Comparison of ENCODE assay signal across 13 mouse cellular contexts in genomic region chr2:152928219-152928987, GRCm38 (mm10). TPM values are rescaled to one million over a fixed set of nuclear protein-coding genes. Genes with fewer than 3 reads are reported as not detected.
DNase-seq lines count a peak whose midpoint lies in the region; ATAC-seq and TF ChIP-seq lines count a peak whose summit lies in the region.
"Had no signal": no experiment of that assay in that cellular context is flagged by ENCODE, and none has a peak within 500 bp of the region (broad histone marks: within the 10 kb centered on the region; RNA-seq: fewer than 3 reads in every experiment).

No protein-coding gene starts in this region.

- no peak for DNase-seq in heart, adult 2 months
- DNase-seq in lung, adult 18-20 months = no peak
- DNase-seq in cerebellum, adult 8-10 months = no peak
- DNase-seq: midbrain, embryonic 14.5 days; thymus, adult 18-20 months had no signal

- 35% methylated on average over 14 of the region's 14 CpGs for WGBS in heart, adult 2 months
- 41% methylated on average over 14 of the region's 14 CpGs for WGBS in heart, embryonic 11.5 days (ENCODE audit: insufficient replicate concordance)
- WGBS in lung, embryonic 16.5 days = 41% methylated on average over 14 of the region's 14 CpGs
- 47% methylated on average over 14 of the region's 14 CpGs for WGBS in embryonic facial prominence, embryonic 15.5 days
- WGBS in liver, embryonic 15.5 days (ENCODE audit: insufficient replicate concordance) = 47% methylated on average over 14 of the region's 14 CpGs

- no peak overlapping the region for H3K9ac ChIP-seq in heart, adult 2 months (ENCODE audit: low read depth, low read length)
- H3K9ac ChIP-seq in heart, embryonic 11.5 days (ENCODE audit: low read depth, low read length) = no peak overlapping the region
- H3K9ac ChIP-seq in lung, embryonic 16.5 days (ENCODE audit: low read length) = 0 out of 2 replicates have a peak overlapping the region, but pooled peaks have one; percentile 12
- H3K9ac ChIP-seq in embryonic facial prominence, embryonic 15.5 days = no peak overlapping the region
- no peak overlapping the region for H3K9ac ChIP-seq in liver, embryonic 15.5 days
- H3K9ac ChIP-seq: hindbrain, embryonic 15.5 days had no signal

- TF ChIP-seq POLR2A in heart, adult 2 months (IDR thresholded peaks at IDR 0.05; ENCODE audit: insufficient read depth, low read depth, low read length) = no peak

- no peaks in the 10 kb centered on the region for H3K79me2 ChIP-seq in heart, adult 2 months (replicated peaks; ENCODE audit: control insufficient read depth, insufficient read depth, low read length)

- no peak for TF ChIP-seq CTCF in heart, adult 2 months (IDR thresholded peaks at IDR 0.05)

- no peaks in the 10 kb centered on the region for H3K27me3 ChIP-seq in heart, adult 2 months (ENCODE audit: control insufficient read depth, insufficient read depth, low read length)
- H3K27me3 ChIP-seq in heart, embryonic 11.5 days (ENCODE audit: control insufficient read depth, insufficient read depth, low read length) = peaks cover 7% of the 10 kb centered on the region; the same call in 1 of the 2 replicates
- H3K27me3 ChIP-seq in lung, embryonic 16.5 days (ENCODE audit: control insufficient read depth, insufficient read depth, low read depth, low read length) = no peaks in the 10 kb centered on the region
- H3K27me3 ChIP-seq in embryonic facial prominence, embryonic 15.5 days = no peaks in the 10 kb centered on the region
- no peaks in the 10 kb centered on the region for H3K27me3 ChIP-seq in liver, embryonic 15.5 days
- H3K27me3 ChIP-seq: hindbrain, embryonic 15.5 days had no signal

- no peaks in the 10 kb centered on the region for H3K36me3 ChIP-seq in heart, adult 2 months (ENCODE audit: control insufficient read depth, insufficient read depth, low read length)
- H3K36me3 ChIP-seq in heart, embryonic 11.5 days (ENCODE audit: control insufficient read depth, insufficient read depth, low read length) = no peaks in the 10 kb centered on the region
- no peaks in the 10 kb centered on the region for H3K36me3 ChIP-seq in lung, embryonic 16.5 days (ENCODE audit: control insufficient read depth, insufficient read depth, low read length)
- H3K36me3 ChIP-seq in embryonic facial prominence, embryonic 15.5 days = no peaks in the 10 kb centered on the region
- no peaks in the 10 kb centered on the region for H3K36me3 ChIP-seq in liver, embryonic 15.5 days (replicated peaks)
- H3K36me3 ChIP-seq: hindbrain, embryonic 15.5 days had no signal

- peaks cover 30% of the 10 kb centered on the region for H3K4me1 ChIP-seq in heart, adult 2 months (ENCODE audit: control insufficient read depth, insufficient read depth, low read length)
- peaks cover 18% of the 10 kb centered on the region for H3K4me1 ChIP-seq in heart, embryonic 11.5 days (ENCODE audit: control insufficient read depth, insufficient read depth, low read length)
- H3K4me1 ChIP-seq in lung, embryonic 16.5 days (replicated peaks; ENCODE audit: control insufficient read depth, insufficient read depth, low read length) = peaks cover 22% of the 10 kb centered on the region; the same call in 1 of the 2 replicates
- peaks cover 36% of the 10 kb centered on the region for H3K4me1 ChIP-seq in embryonic facial prominence, embryonic 15.5 days
- H3K4me1 ChIP-seq in liver, embryonic 15.5 days (replicated peaks) = no peaks in the 10 kb centered on the region
- H3K4me1 ChIP-seq: hindbrain, embryonic 15.5 days had no signal

- intact Hi-C loops in heart, adult 2 months (cut with DNase I) = no loop called here

- ATAC-seq in heart, embryonic 11.5 days (replicated peaks; ENCODE audit: insufficient number of reproducible peaks, low FRiP score, low TSS enrichment) = no peak
- ATAC-seq in lung, embryonic 16.5 days (ENCODE audit: low read depth) = no peak
- no peak for ATAC-seq in embryonic facial prominence, embryonic 15.5 days (ENCODE audit: insufficient number of reproducible peaks, low FRiP score, low TSS enrichment, low read depth)
- no peak for ATAC-seq in liver, embryonic 15.5 days (ENCODE audit: insufficient read depth)
- ATAC-seq in megakaryocyte progenitor cell, adult 5-6 weeks (replicated peaks; ENCODE audit: poor library complexity) = no peak
- ATAC-seq: CD4-positive, CD25-positive, alpha-beta regulatory T cell, adult 4 months had no signal

- TF ChIP-seq EP300 in heart, adult 2 months (IDR thresholded peaks at IDR 0.05; ENCODE audit: insufficient read depth, low read depth, low read length) = no peak

- no peak overlapping the region for H3K4me2 ChIP-seq in heart, embryonic 11.5 days
- no peak overlapping the region for H3K4me2 ChIP-seq in lung, embryonic 16.5 days (ENCODE audit: low read depth, low read length)
- no peak overlapping the region for H3K4me2 ChIP-seq in embryonic facial prominence, embryonic 15.5 days (replicated peaks)
- no peak overlapping the region for H3K4me2 ChIP-seq in liver, embryonic 15.5 days
- H3K4me2 ChIP-seq: hindbrain, embryonic 15.5 days had no signal

- no peak overlapping the region for H3K4me3 ChIP-seq in heart, adult 2 months
- no peak overlapping the region for H3K4me3 ChIP-seq in heart, embryonic 11.5 days (ENCODE audit: low read depth, low read length)
- no peak overlapping the region for H3K4me3 ChIP-seq in lung, embryonic 16.5 days (ENCODE audit: low read length)
- no peak overlapping the region for H3K4me3 ChIP-seq in embryonic facial prominence, embryonic 15.5 days (replicated peaks)
- H3K4me3 ChIP-seq in liver, embryonic 15.5 days (replicated peaks) = no peak overlapping the region
- H3K4me3 ChIP-seq: hindbrain, embryonic 15.5 days had no signal

- no peaks in the 10 kb centered on the region for H3K9me3 ChIP-seq in heart, embryonic 11.5 days (replicated peaks; ENCODE audit: control insufficient read depth, low read length)
- H3K9me3 ChIP-seq in lung, embryonic 16.5 days (ENCODE audit: control insufficient read depth, low read length) = no peaks in the 10 kb centered on the region
- no peaks in the 10 kb centered on the region for H3K9me3 ChIP-seq in embryonic facial prominence, embryonic 15.5 days (replicated peaks)
- H3K9me3 ChIP-seq in liver, embryonic 15.5 days (replicated peaks) = no peaks in the 10 kb centered on the region
- H3K9me3 ChIP-seq: hindbrain, embryonic 15.5 days had no signal

- peak overlapping the region; percentile 53 for H3K27ac ChIP-seq in heart, adult 2 months
- H3K27ac ChIP-seq in heart, embryonic 11.5 days (ENCODE audit: low read depth, low read length) = no peak overlapping the region
- H3K27ac ChIP-seq in lung, embryonic 16.5 days (ENCODE audit: low read length) = peak overlapping the region; percentile 27; the same call in 1 of the 2 replicates
- H3K27ac ChIP-seq in embryonic facial prominence, embryonic 15.5 days (replicated peaks) = peak overlapping the region; percentile 19; the same call in 1 of the 2 replicates
- H3K27ac ChIP-seq in liver, embryonic 15.5 days (replicated peaks) = 0 out of 2 replicates have a peak overlapping the region, but pooled peaks have one; percentile 24
- H3K27ac ChIP-seq: hindbrain, embryonic 15.5 days had no signal

RNA-seq across cellular contexts. Expression of gene Foxs1, which starts 4.6 kb away (rescaled TPM):
- total RNA-seq in heart, adult 2 months (2021) = 1 to 10 TPM; 1.7 to 3.5 TPM
- 9.0 and 10.5 TPM in 2 replicates for polyA plus RNA-seq in heart, adult 2 months (2012; rRNA removed)
- 0.52 and 0.83 TPM in 2 replicates for polyA plus RNA-seq in heart, embryonic 11.5 days (2014; fragmentation: Nextera tagmentation; extraction: Ambion mirVana)
- 9.1 and 9.3 TPM in 2 replicates for polyA plus RNA-seq in lung, embryonic 16.5 days (2015; fragmentation: Nextera tagmentation; extraction: Ambion mirVana)
- 3.4 TPM in 2 replicates for polyA plus RNA-seq in embryonic facial prominence, embryonic 15.5 days (2015; fragmentation: Nextera tagmentation; extraction: Ambion mirVana)
- 0.47 and 0.52 TPM in 2 replicates for polyA plus RNA-seq in liver, embryonic 15.5 days (2015; fragmentation: Nextera tagmentation; extraction: Ambion mirVana)
- total RNA-seq in megakaryocyte progenitor cell, adult 5-6 weeks (2015) = not detected in 2 replicates
- not detected in 2 replicates for total RNA-seq in megakaryocyte progenitor cell, adult 5-6 weeks (2017)
- polyA plus RNA-seq: CD4-positive, CD25-positive, alpha-beta regulatory T cell, adult 4 months had no signal

RNA-seq across cellular contexts. Expression of gene Mylk2, which starts 17.3 kb away (rescaled TPM):
- under 1 TPM; 0.08 to 0.09 TPM for total RNA-seq in heart, adult 2 months (2021)
- 0.18 and 0.29 TPM in 2 replicates for polyA plus RNA-seq in heart, adult 2 months (2012; rRNA removed)
- polyA plus RNA-seq in heart, embryonic 11.5 days (2014; fragmentation: Nextera tagmentation; extraction: Ambion mirVana) = not detected in 2 replicates
- polyA plus RNA-seq in lung, embryonic 16.5 days (2015; fragmentation: Nextera tagmentation; extraction: Ambion mirVana) = 0.16 and 0.43 TPM in 2 replicates
- polyA plus RNA-seq in embryonic facial prominence, embryonic 15.5 days (2015; fragmentation: Nextera tagmentation; extraction: Ambion mirVana) = 0.73 and 0.92 TPM in 2 replicates
- polyA plus RNA-seq in liver, embryonic 15.5 days (2015; fragmentation: Nextera tagmentation; extraction: Ambion mirVana) = 0.16 and 0.28 TPM in 2 replicates
- total RNA-seq in megakaryocyte progenitor cell, adult 5-6 weeks (2015) = not detected in 2 replicates
- not detected in 2 replicates for total RNA-seq in megakaryocyte progenitor cell, adult 5-6 weeks (2017)
- total RNA-seq: left cerebral cortex, postnatal 25 days had no signal
- polyA plus RNA-seq: CD4-positive, CD25-positive, alpha-beta regulatory T cell, adult 4 months; midbrain, embryonic 14.5 days had no signal

RNA-seq across cellular contexts. Expression of gene Dusp15, which starts 23.1 kb away (rescaled TPM):
- total RNA-seq in heart, adult 2 months (2021) = not detected
- polyA plus RNA-seq in heart, adult 2 months (2012; rRNA removed) = 0.25 and 0.26 TPM in 2 replicates
- 0.07 TPM in 1 of 2 replicates, not detected in the other for polyA plus RNA-seq in heart, embryonic 11.5 days (2014; fragmentation: Nextera tagmentation; extraction: Ambion mirVana)
- polyA plus RNA-seq in lung, embryonic 16.5 days (2015; fragmentation: Nextera tagmentation; extraction: Ambion mirVana) = 0.14 TPM in 1 of 2 replicates, not detected in the other
- 0.29 and 0.53 TPM in 2 replicates for polyA plus RNA-seq in embryonic facial prominence, embryonic 15.5 days (2015; fragmentation: Nextera tagmentation; extraction: Ambion mirVana)
- polyA plus RNA-seq in liver, embryonic 15.5 days (2015; fragmentation: Nextera tagmentation; extraction: Ambion mirVana) = not detected in 2 replicates
- total RNA-seq in megakaryocyte progenitor cell, adult 5-6 weeks (2015) = not detected in 2 replicates
- total RNA-seq in megakaryocyte progenitor cell, adult 5-6 weeks (2017) = not detected in 2 replicates

RNA-seq across cellular contexts. Expression of gene Ttll9, which starts 33.9 kb away (rescaled TPM):
- total RNA-seq in heart, adult 2 months (2021) = not detected
- 0.61 TPM in 1 of 2 replicates, not detected in the other for polyA plus RNA-seq in heart, adult 2 months (2012; rRNA removed)
- 0.76 TPM in 1 of 2 replicates, not detected in the other for polyA plus RNA-seq in heart, embryonic 11.5 days (2014; fragmentation: Nextera tagmentation; extraction: Ambion mirVana)
- 1.5 and 2.5 TPM in 2 replicates for polyA plus RNA-seq in lung, embryonic 16.5 days (2015; fragmentation: Nextera tagmentation; extraction: Ambion mirVana)
- polyA plus RNA-seq in embryonic facial prominence, embryonic 15.5 days (2015; fragmentation: Nextera tagmentation; extraction: Ambion mirVana) = 1.2 and 4.3 TPM in 2 replicates
- 0.12 and 0.14 TPM in 2 replicates for polyA plus RNA-seq in liver, embryonic 15.5 days (2015; fragmentation: Nextera tagmentation; extraction: Ambion mirVana)
- 1.8 and 2.1 TPM in 2 replicates for total RNA-seq in megakaryocyte progenitor cell, adult 5-6 weeks (2015)
- 1.6 TPM in 2 replicates for total RNA-seq in megakaryocyte progenitor cell, adult 5-6 weeks (2017)
